Mouse (Mus musculus) hindbrain, embryonic 15.5 days (tissue): Measurements from ENCODE around the gene Gm4567. TPM values are rescaled to one million over a fixed set of nuclear protein-coding genes. Genes with fewer than 3 reads are reported as not detected.
"Not testable (repeated sequence)": the region's sequence is repeated elsewhere in the genome, so short reads cannot be mapped to it uniquely, and the experiment has no call there.

Source experiments
- ATAC-seq: fragments of 200-750 bp; cut with Nextera tagmentation; 2 replicates; pipeline ENCODE4 v1.8.0; 2017; ENCODE audit warnings: low read depth, moderate number of reproducible peaks, moderate TSS enrichment; ENCODE audit not compliant: low FRiP score
- H3K27ac ChIP-seq: fragments of 300-500 bp; sonication (generic); replicated peaks from 2 replicates; pipeline ENCODE4 v1.5.1; 2015; ENCODE audit warnings: mild to moderate bottlenecking, inconsistent platforms
- H3K27me3 ChIP-seq: fragments of 300-500 bp; sonication (generic); 2 replicates; pipeline ENCODE4 v1.6.1; 2015; ENCODE audit warnings: control low read depth, inconsistent platforms
- H3K36me3 ChIP-seq: fragments of 300-500 bp; sonication (generic); 2 replicates; pipeline ENCODE4 v1.6.1; 2015; ENCODE audit warnings: control low read depth, inconsistent platforms
- H3K4me1 ChIP-seq: fragments of 300-500 bp; sonication (generic); replicated peaks from 2 replicates; pipeline ENCODE4 v1.6.1; 2015; ENCODE audit warnings: control low read depth, inconsistent platforms
- H3K4me2 ChIP-seq: fragments of 300-500 bp; sonication (generic); 2 replicates; pipeline ENCODE4 v1.6.1; 2015; ENCODE audit warnings: moderate library complexity, mild to moderate bottlenecking, inconsistent platforms
- H3K4me3 ChIP-seq: fragments of 300-500 bp; sonication (generic); 2 replicates; pipeline ENCODE4 v1.5.1; 2015; ENCODE audit warnings: mild to moderate bottlenecking, inconsistent platforms
- H3K9ac ChIP-seq: fragments of 300-500 bp; sonication (generic); 2 replicates; pipeline ENCODE4 v1.6.1; 2015; ENCODE audit warnings: inconsistent platforms
- H3K9me3 ChIP-seq: fragments of 300-500 bp; sonication (generic); 2 replicates; pipeline ENCODE4 v1.6.1; 2016; ENCODE audit warnings: control low read depth, inconsistent platforms
- WGBS: fragments of 180-500 bp; shearing (Covaris S2); methylation state at CpG from one replicate; pipeline ENCODE4 v1.1.7; 2015; 5-methylcytosine and 5-hydroxymethylcytosine counted together
- polyA plus RNA-seq: library from polyadenylated mRNA; unstranded; fragments of >200 nt; fragmentation: Nextera tagmentation; extraction: Ambion mirVana; gene quantifications from 2 replicates; pipeline ENCODE4 v1.2.1, GENCODE M21; 2015

Gm4567 gene
- polyA plus RNA-seq, result not detected in 2 replicates

DNA sequence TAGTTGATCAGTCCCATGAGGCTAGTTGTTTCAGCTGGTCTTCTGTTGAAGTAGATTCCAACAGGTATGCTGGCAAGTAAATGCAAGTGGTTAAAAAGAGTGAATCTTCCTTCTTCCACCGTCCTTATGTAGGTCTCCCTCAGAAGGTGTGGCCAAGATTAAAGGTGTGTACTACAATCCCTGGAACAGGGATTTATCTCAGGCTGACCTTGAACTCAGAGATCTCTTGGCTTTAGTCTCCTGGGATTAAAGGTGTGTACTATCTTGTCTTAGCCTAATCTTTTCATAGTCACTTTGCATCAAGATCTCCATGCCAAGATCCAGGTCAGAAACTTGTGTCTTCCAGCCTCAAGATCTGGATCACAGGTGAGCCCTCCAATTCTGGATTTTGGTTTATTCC lies at the start of gene Gm4567:
Gene Gm4567 (minus strand): TSS at position 101 of the 400 bp plus-strand sequence.
- not testable (repeated sequence) for ATAC-seq, H3K4me2 ChIP-seq, H3K4me1 ChIP-seq, H3K36me3 ChIP-seq, H3K9ac ChIP-seq, H3K27ac ChIP-seq, H3K4me3 ChIP-seq, H3K9me3 ChIP-seq, H3K27me3 ChIP-seq
- no CpG with 5 or more reads among the region's 1 CpGs for WGBS

DNA sequence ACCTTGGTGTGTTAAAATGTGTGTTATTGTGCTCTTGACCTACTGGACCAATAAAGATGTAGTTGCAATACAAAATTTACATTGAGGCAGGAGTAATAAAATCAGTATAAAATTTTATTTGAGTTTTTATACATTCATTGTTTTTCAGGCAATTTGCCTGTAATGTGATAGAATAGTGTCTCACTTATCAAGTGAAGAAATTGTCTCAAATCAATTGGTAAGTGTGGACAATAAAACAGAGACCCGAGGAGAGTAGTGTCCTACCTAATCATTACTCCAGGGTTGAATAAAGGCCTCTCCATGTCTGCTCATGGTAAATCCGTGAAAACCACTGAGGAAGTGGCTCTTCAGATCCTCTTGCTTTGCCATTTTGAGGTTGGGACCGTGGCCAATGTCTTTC lies 41.9 kb upstream of the Gm4567 start, which contains the start of gene Vmn1r157:
Gene Vmn1r157 (plus strand): TSS at position 301 of the 400 bp plus-strand sequence.
- H3K4me3 ChIP-seq, H3K36me3 ChIP-seq, ATAC-seq, H3K27me3 ChIP-seq, H3K9ac ChIP-seq, H3K4me2 ChIP-seq, H3K9me3 ChIP-seq, H3K4me1 ChIP-seq, H3K27ac ChIP-seq: not testable (repeated sequence)
- WGBS, result 35% methylated on average over 2 of the region's 3 CpGs

DNA sequence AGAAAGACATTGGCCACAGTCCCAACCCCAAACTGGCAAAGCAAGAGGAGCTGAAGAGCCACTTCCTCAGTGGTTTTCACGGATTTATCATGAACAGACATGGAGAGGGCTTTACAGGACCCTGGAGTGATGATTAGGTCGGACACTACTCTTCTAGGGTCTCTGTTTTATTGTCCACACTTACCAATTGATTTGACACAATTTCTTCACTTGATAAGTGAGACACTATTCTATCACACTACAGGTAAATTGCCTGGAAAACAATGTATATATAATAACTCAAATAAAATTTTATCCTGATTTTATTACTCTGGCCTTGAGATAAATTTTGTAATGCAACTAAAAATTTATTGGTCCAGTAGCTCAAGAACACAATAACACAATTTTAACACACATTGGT lies 27.3 kb downstream of the Gm4567 start, which contains the start of gene Gm8693:
Gene Gm8693 (minus strand): TSS at position 101 of the 400 bp plus-strand sequence.
- no CpG with 5 or more reads among the region's 2 CpGs for WGBS
- not testable (repeated sequence) for H3K36me3 ChIP-seq

More for the DNA sequence above, 27.3 kb downstream of the Gm4567 start, which contains the start of gene Gm8693:
- H3K4me1 ChIP-seq, ATAC-seq, H3K4me2 ChIP-seq, H3K9ac ChIP-seq, H3K4me3 ChIP-seq, H3K27ac ChIP-seq, H3K27me3 ChIP-seq, H3K9me3 ChIP-seq: not testable (repeated sequence)

Other genes starting within 250 kb of the Gm4567 start
- not detected in 2 replicates for gene Vmn1r151, start 220.0 kb downstream of the Gm4567 start, polyA plus RNA-seq
- not detected in 2 replicates for gene Vmn1r152, start 196.7 kb downstream of the Gm4567 start, polyA plus RNA-seq
- not detected in 2 replicates for gene Gm8677, start 184.8 kb downstream of the Gm4567 start, polyA plus RNA-seq
- not detected in 2 replicates for gene Gm4201, start 154.4 kb downstream of the Gm4567 start, polyA plus RNA-seq
- gene Gm4565, start 131.6 kb downstream of the Gm4567 start, polyA plus RNA-seq, result not detected in 2 replicates
- gene Vmn1r155, start 61.7 kb downstream of the Gm4567 start, polyA plus RNA-seq, result not detected in 2 replicates
- not detected in 2 replicates for gene Gm8693, start 27.4 kb downstream of the Gm4567 start, polyA plus RNA-seq
- not detected in 2 replicates for gene Vmn1r157, start 42.0 kb upstream of the Gm4567 start, polyA plus RNA-seq
- not detected in 2 replicates for gene Vmn1r158, start 71.1 kb upstream of the Gm4567 start, polyA plus RNA-seq
- not detected in 2 replicates for gene Vmn1r159, start 123.9 kb upstream of the Gm4567 start, polyA plus RNA-seq
- gene Vmn1r160, start 151.5 kb upstream of the Gm4567 start, polyA plus RNA-seq, result not detected in 2 replicates